Mouse (Mus musculus) heart, adult 2 months (tissue): ENCODE data around the gene Srgap3. TPM values are rescaled to one million over a fixed set of nuclear protein-coding genes. Genes with fewer than 3 reads are reported as not detected.

Source experiments
- DNase-seq, 2 experiments: peaks; one replicate each; pipeline ENCODE4 v3.0.0; 2021
- H3K27ac ChIP-seq: fragments of 200-600 bp; 2 replicates; pipeline ENCODE4 v1.8.1; 2022
- H3K27me3 ChIP-seq: fragments of 200-500 bp; 2 replicates; pipeline ENCODE4 v1.6.1; 2012; ENCODE audit warnings: mild to moderate bottlenecking, low read length, inconsistent platforms, mixed read lengths; ENCODE audit not compliant: control insufficient read depth, insufficient read depth
- H3K36me3 ChIP-seq: fragments of 200-500 bp; 2 replicates; pipeline ENCODE4 v1.6.1; 2012; ENCODE audit warnings: low read length, inconsistent platforms; ENCODE audit not compliant: control insufficient read depth, insufficient read depth
- H3K4me1 ChIP-seq: fragments of 200-500 bp; 2 replicates; pipeline ENCODE4 v1.6.1; 2011; ENCODE audit warnings: low read length; ENCODE audit not compliant: control insufficient read depth, insufficient read depth
- H3K4me3 ChIP-seq: fragments of 200-600 bp; 2 replicates; pipeline ENCODE4 v1.8.1; 2022
- H3K79me2 ChIP-seq: fragments of 200-500 bp; replicated peaks from 2 replicates; pipeline ENCODE4 v1.6.1; 2012; ENCODE audit warnings: mild to moderate bottlenecking, inconsistent platforms, low read length, moderate library complexity, mixed read lengths; ENCODE audit not compliant: control insufficient read depth, insufficient read depth
- H3K9ac ChIP-seq: fragments of 200-500 bp; 2 replicates; pipeline ENCODE4 v1.6.1; 2012; ENCODE audit warnings: low read depth, mild to moderate bottlenecking, control low read depth, inconsistent platforms, low read length, mixed read lengths
- CTCF ChIP-seq: fragments of 200-600 bp; IDR thresholded peaks from 2 replicates; pipeline ENCODE4 v1.8.1; 2022; ENCODE audit warnings: antibody characterized with exemption, mild to moderate bottlenecking, moderate library complexity
- EP300 ChIP-seq: fragments of 200-500 bp; IDR thresholded peaks from 2 replicates; pipeline ENCODE4 v1.6.1; 2011; ENCODE audit warnings: low read depth, low read length, control low read depth; ENCODE audit not compliant: insufficient read depth
- POLR2A ChIP-seq: fragments of 200-500 bp; IDR thresholded peaks from 2 replicates; pipeline ENCODE4 v1.6.1; 2011; ENCODE audit warnings: mild to moderate bottlenecking, low read depth, low read length, control low read depth; ENCODE audit not compliant: insufficient read depth
- WGBS: fragments of 180-500 bp; shearing (Covaris S2); methylation state at CpG from one replicate; pipeline ENCODE4 v1.1.7; 2018; 5-methylcytosine and 5-hydroxymethylcytosine counted together
- intact Hi-C: fragments of 180-260 bp; cut with DNase I; formaldehyde crosslinking; loops from one replicate; pipeline ENCODE4 v1.15.1; 2025
- polyA plus RNA-seq: library from polyadenylated mRNA; depleted of rRNA; stranded (reverse); fragments of >200 nt; gene quantifications from 2 replicates; pipeline ENCODE4 v1.2.3, GENCODE M21; 2012
- total RNA-seq, 2 experiments: library from RNA; stranded (reverse); gene quantifications; 2 replicates each; pipeline ENCODE4 v1.2.3; 2021

The Srgap3 gene
- total and polyA plus RNA-seq, 3 experiments: 0.42 to 1.4 (median 0.61) TPM

GRCm38 (mm10) chr6:112971116-112971768 is 24.2 kb upstream of the Srgap3 start:
- Histone ChIP-seq H3K4me1 (no peaks in the 10 kb centered on the region), H3K27ac (no peak overlapping the region), H3K36me3 (no peaks in the 10 kb centered on the region), H3K79me2 (no peaks in the 10 kb centered on the region), H3K4me3 (no peak overlapping the region), H3K27me3 (no peaks in the 10 kb centered on the region), H3K9ac (no peak overlapping the region)
- intact Hi-C loops: no loop called here
- DNase-seq: no peak
- no peak for TF ChIP-seq EP300
- no peak for TF ChIP-seq POLR2A
- TF ChIP-seq CTCF: no peak
- WGBS: 54% methylated on average over 6 of the region's 6 CpGs

- 82% methylated on average over 6 of the region's 6 CpGs for WGBS
- Histone ChIP-seq H3K9ac (no peak overlapping the region), H3K27me3 (no peaks in the 10 kb centered on the region), H3K4me3 (no peak overlapping the region), H3K79me2 (no peaks in the 10 kb centered on the region), H3K4me1 (no peaks in the 10 kb centered on the region), H3K27ac (no peak overlapping the region), H3K36me3 (no peaks in the 10 kb centered on the region)
- intact Hi-C loops: no loop called here
- no peak for DNase-seq
- no peak for TF ChIP-seq CTCF
- TF ChIP-seq EP300: no peak
- TF ChIP-seq POLR2A: no peak
Observed at GRCm38 (mm10) chr6:112967359-112967758, 20.3 kb upstream of the Srgap3 start.

DNA sequence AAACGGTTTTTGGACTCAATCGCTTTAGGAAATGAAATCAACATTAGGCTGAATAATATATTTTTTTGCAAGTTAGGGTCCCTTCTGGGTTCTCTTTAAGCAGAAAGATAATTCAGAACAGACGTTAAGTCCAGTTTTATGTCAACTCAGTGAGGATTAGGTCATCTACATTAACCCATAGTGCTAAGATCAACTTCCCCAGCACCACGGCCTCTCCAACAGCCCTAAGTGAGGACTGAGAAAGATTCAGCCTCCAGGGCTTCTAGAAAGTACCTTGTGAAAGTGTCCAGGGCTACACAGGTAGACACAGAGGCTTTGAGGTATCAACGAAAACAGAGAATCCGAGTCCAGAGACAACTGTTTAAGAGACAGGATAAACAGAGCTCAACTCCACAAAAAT is 11.3 kb upstream of the Srgap3 start:
- no peaks in the 10 kb centered on the region for H3K4me1 ChIP-seq
- no peak overlapping the region for H3K4me3 ChIP-seq
- intact Hi-C loops: no loop called here
- no peaks in the 10 kb centered on the region for H3K36me3 ChIP-seq
- no peaks in the 10 kb centered on the region for H3K79me2 ChIP-seq
- 66% methylated on average over 6 of the region's 6 CpGs for WGBS
- TF ChIP-seq CTCF (no peak), EP300 (no peak), POLR2A (no peak)
- no peak overlapping the region for H3K9ac ChIP-seq
- no peaks in the 10 kb centered on the region for H3K27me3 ChIP-seq
- no peak overlapping the region for H3K27ac ChIP-seq
- no peak for DNase-seq

GRCm38 (mm10) chr6:112957583-112958280 is 10.7 kb upstream of the Srgap3 start:
- H3K79me2 ChIP-seq: no peaks in the 10 kb centered on the region
- H3K9ac ChIP-seq: no peak overlapping the region
- TF ChIP-seq EP300 (no peak), CTCF (no peak), POLR2A (no peak)
- intact Hi-C loops: no loop called here
- H3K36me3 ChIP-seq: no peaks in the 10 kb centered on the region
- 50% methylated on average over 11 of the region's 11 CpGs for WGBS
- H3K27me3 ChIP-seq: no peaks in the 10 kb centered on the region
- H3K4me3 ChIP-seq: no peak overlapping the region
- H3K27ac ChIP-seq: no peak overlapping the region
- no peaks in the 10 kb centered on the region for H3K4me1 ChIP-seq
- DNase-seq: no peak

- intact Hi-C loops: no loop called here
- no peak overlapping the region for H3K27ac ChIP-seq
- no peaks in the 10 kb centered on the region for H3K79me2 ChIP-seq
- no peak overlapping the region for H3K9ac ChIP-seq
- 44% methylated on average over 2 of the region's 2 CpGs for WGBS
- TF ChIP-seq EP300 (no peak), CTCF (no peak), POLR2A (no peak)
- H3K4me3 ChIP-seq: no peak overlapping the region
- no peaks in the 10 kb centered on the region for H3K27me3 ChIP-seq
- no peak for DNase-seq
- no peaks in the 10 kb centered on the region for H3K4me1 ChIP-seq
- H3K36me3 ChIP-seq: no peaks in the 10 kb centered on the region
Observed at GRCm38 (mm10) chr6:112955773-112956172, 8.7 kb upstream of the Srgap3 start.

DNA sequence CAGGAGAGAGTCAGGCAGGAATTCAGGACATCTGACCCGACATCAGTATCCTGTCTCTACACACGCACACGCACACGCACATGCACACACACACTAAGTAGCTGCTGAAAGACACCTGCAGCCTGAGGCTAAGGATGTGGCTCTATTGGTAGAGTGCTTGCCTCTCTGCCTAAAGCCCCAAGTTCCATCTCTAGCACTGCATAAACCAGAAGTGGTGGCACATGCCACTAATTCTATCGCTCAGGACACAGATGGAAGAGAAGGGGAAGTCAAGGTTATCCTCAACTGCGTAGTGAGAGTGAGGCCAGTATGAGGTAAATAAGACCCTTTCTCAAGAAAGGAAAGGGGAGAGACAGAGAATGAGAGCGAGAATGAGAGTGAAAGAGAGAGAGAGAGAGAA is 6.8 kb upstream of the Srgap3 start:
- Histone ChIP-seq H3K4me1 (no peaks in the 10 kb centered on the region), H3K27ac (no peak overlapping the region), H3K79me2 (no peaks in the 10 kb centered on the region), H3K4me3 (no peak overlapping the region), H3K36me3 (no peaks in the 10 kb centered on the region), H3K9ac (no peak overlapping the region), H3K27me3 (no peaks in the 10 kb centered on the region)
- no peak for DNase-seq
- intact Hi-C loops: no loop called here
- WGBS: 67% methylated on average over 7 of the region's 7 CpGs
- TF ChIP-seq EP300: no peak
- no peak for TF ChIP-seq CTCF
- TF ChIP-seq POLR2A: no peak
